Mouse (Mus musculus) neural tube, embryonic 12.5 days (tissue): ENCODE measurements around the gene Tap2. TPM values are rescaled to one million over a fixed set of nuclear protein-coding genes. Genes with fewer than 3 reads are reported as not detected.

Experiments
- ATAC-seq: fragments of 200-750 bp; cut with Nextera tagmentation; 2 replicates; pipeline ENCODE4 v1.8.0; 2017; ENCODE audit warnings: low read depth, mild to moderate bottlenecking, moderate TSS enrichment, moderate library complexity; ENCODE audit not compliant: low FRiP score
- H3K27ac ChIP-seq: fragments of 300-500 bp; sonication (generic); 2 replicates; pipeline ENCODE4 v1.5.1; 2016
- H3K27me3 ChIP-seq: fragments of 300-500 bp; sonication (generic); replicated peaks from 2 replicates; pipeline ENCODE4 v1.6.1; 2016; ENCODE audit warnings: mild to moderate bottlenecking
- H3K36me3 ChIP-seq: fragments of 300-500 bp; sonication (generic); 2 replicates; pipeline ENCODE4 v1.6.1; 2016; ENCODE audit warnings: mild to moderate bottlenecking
- H3K4me1 ChIP-seq: fragments of 300-500 bp; sonication (generic); 2 replicates; pipeline ENCODE4 v1.6.1; 2016
- H3K4me2 ChIP-seq: fragments of 300-500 bp; sonication (generic); replicated peaks from 2 replicates; pipeline ENCODE4 v1.6.1; 2016; ENCODE audit warnings: mild to moderate bottlenecking
- H3K4me3 ChIP-seq: fragments of 300-500 bp; sonication (generic); 2 replicates; pipeline ENCODE4 v1.5.1; 2016
- H3K9ac ChIP-seq: fragments of 300-500 bp; sonication (generic); 2 replicates; pipeline ENCODE4 v1.6.1; 2016; ENCODE audit warnings: mild to moderate bottlenecking
- H3K9me3 ChIP-seq: fragments of 300-500 bp; sonication (generic); 2 replicates; pipeline ENCODE4 v1.6.1; 2016; ENCODE audit warnings: mild to moderate bottlenecking
- WGBS: fragments of 180-500 bp; shearing (Covaris S2); methylation state at CpG from one replicate; pipeline ENCODE4 v1.1.7; 2016; 5-methylcytosine and 5-hydroxymethylcytosine counted together
- polyA plus RNA-seq: library from polyadenylated mRNA; unstranded; fragments of >200 nt; fragmentation: Nextera tagmentation; extraction: Ambion mirVana; gene quantifications from 2 replicates; pipeline ENCODE4 v1.2.1, GENCODE M21; 2016

Gene Tap2
- 0.89 and 1.7 TPM in 2 replicates for polyA plus RNA-seq

DNA sequence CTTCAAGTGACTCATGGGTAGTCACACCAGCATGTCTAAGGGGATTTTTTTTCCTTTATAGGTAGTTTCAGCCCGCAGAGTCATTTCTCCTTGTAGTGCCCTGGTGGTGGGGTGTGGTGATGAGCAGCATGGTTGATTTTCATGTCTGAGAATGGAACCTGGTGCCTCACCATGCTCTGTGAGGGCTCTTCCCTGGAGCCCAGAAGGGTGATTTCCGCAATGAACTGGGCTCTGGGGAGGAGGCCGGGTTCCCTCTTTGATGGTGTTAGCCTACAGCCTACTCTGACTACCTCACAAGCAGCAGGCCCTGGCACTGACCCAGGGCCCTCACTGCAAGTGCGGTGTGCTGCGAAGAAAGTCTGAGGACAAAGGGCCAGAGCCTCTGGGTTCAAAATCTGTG lies at the start of gene Tap2:
Tap2 (plus strand) TSS at position 84 of the 400 bp plus-strand sequence.
- ATAC-seq = no peak
- H3K9me3 ChIP-seq = no peaks in the 10 kb centered on the region
- WGBS = 57% methylated on average over 5 of the region's 5 CpGs
- H3K36me3 ChIP-seq = no peaks in the 10 kb centered on the region
- H3K9ac ChIP-seq = peak within 1 kb of the TSS; percentile 58
- peaks cover 10% of the 10 kb centered on the region; the same call in 1 of the 2 replicates for H3K4me1 ChIP-seq
- no peak within 1 kb of the TSS for H3K27ac ChIP-seq
- H3K27me3 ChIP-seq = peaks cover 54% of the 10 kb centered on the region
- H3K4me2 ChIP-seq = peak within 1 kb of the TSS; percentile 95
- peak within 1 kb of the TSS; percentile 59 for H3K4me3 ChIP-seq

- H3K27ac ChIP-seq = no peak overlapping the region
- H3K9ac ChIP-seq = no peak overlapping the region
- H3K4me1 ChIP-seq = no peaks in the 10 kb centered on the region
- 59% methylated on average over 5 of the region's 5 CpGs for WGBS
- ATAC-seq = no peak
- no peaks in the 10 kb centered on the region for H3K27me3 ChIP-seq
- H3K9me3 ChIP-seq = no peaks in the 10 kb centered on the region
- no peaks in the 10 kb centered on the region for H3K36me3 ChIP-seq
- H3K4me3 ChIP-seq = no peak overlapping the region
- H3K4me2 ChIP-seq = no peak overlapping the region
Observed at GRCm38 (mm10) chr17:34155534-34155933, 47.8 kb upstream of the Tap2 start.

- Histone ChIP-seq H3K27ac (no peak overlapping the region), H3K4me3 (no peak overlapping the region), H3K4me1 (no peaks in the 10 kb centered on the region), H3K27me3 (no peaks in the 10 kb centered on the region; the same call in 1 of the 2 replicates), H3K9ac (no peak overlapping the region), H3K36me3 (no peaks in the 10 kb centered on the region), H3K9me3 (no peaks in the 10 kb centered on the region), H3K4me2 (no peak overlapping the region)
- WGBS = 53% methylated on average over 9 of the region's 9 CpGs
- ATAC-seq = no peak
Observed at GRCm38 (mm10) chr17:34164202-34164895, 39.0 kb upstream of the Tap2 start.

GRCm38 (mm10) chr17:34165033-34165730 lies 38.1 kb upstream of the Tap2 start:
- no peak overlapping the region for H3K4me3 ChIP-seq
- no peak for ATAC-seq
- no peaks in the 10 kb centered on the region for H3K36me3 ChIP-seq
- H3K4me2 ChIP-seq = no peak overlapping the region
- H3K9me3 ChIP-seq = no peaks in the 10 kb centered on the region
- H3K4me1 ChIP-seq = no peaks in the 10 kb centered on the region
- no peaks in the 10 kb centered on the region; the same call in 1 of the 2 replicates for H3K27me3 ChIP-seq
- H3K9ac ChIP-seq = no peak overlapping the region
- WGBS = 81% methylated on average over 6 of the region's 6 CpGs
- no peak overlapping the region for H3K27ac ChIP-seq

DNA sequence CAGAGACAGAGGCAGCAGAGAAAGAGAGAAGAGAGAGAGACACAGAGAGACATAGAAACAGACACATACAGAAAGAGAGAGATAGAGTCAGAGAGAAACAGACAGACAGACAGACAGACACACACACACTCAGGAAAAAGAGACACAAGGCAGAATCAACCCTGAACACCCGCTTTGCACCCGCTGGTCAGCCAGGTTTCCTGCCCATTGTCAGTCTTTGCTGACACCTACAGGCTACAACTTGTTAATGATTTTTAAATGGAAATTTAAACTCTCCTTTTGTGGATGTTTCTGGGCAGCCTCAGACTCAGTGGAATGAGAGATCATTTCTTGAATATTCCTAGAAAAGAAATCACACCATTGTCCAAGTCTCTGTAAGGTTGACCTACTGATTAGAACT lies 34.0 kb upstream of the Tap2 start:
- no peak overlapping the region for H3K4me3 ChIP-seq
- no peak overlapping the region for H3K4me2 ChIP-seq
- H3K27me3 ChIP-seq = no peaks in the 10 kb centered on the region; the same call in 1 of the 2 replicates
- H3K9me3 ChIP-seq = no peaks in the 10 kb centered on the region
- H3K4me1 ChIP-seq = no peaks in the 10 kb centered on the region
- no peak for ATAC-seq
- no peak overlapping the region for H3K9ac ChIP-seq
- H3K27ac ChIP-seq = no peak overlapping the region
- H3K36me3 ChIP-seq = no peaks in the 10 kb centered on the region
- WGBS = 2% methylated on average over 2 of the region's 2 CpGs

DNA sequence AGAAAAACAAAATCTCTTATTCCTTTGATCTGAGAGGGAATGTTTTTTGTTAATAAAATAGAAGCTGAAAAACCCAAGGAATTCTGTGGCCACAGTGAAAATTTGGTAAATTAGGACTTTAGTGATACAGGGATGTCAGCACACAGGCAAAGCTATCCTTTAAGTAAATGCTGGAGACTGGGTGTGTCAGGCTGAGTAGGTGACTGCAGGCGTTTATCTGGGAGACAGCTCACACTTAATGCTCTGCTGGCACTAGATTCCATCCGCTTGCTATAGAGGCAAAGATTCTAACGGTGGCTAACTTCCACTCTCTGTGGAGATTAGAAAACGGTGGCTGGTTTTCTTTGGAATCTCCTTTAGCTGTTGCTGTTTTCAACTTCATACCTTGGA lies 32.8 kb upstream of the Tap2 start:
- Histone ChIP-seq H3K9me3 (no peaks in the 10 kb centered on the region), H3K27ac (no peak overlapping the region), H3K36me3 (no peaks in the 10 kb centered on the region), H3K4me3 (no peak overlapping the region), H3K4me1 (no peaks in the 10 kb centered on the region), H3K27me3 (no peaks in the 10 kb centered on the region), H3K9ac (no peak overlapping the region), H3K4me2 (no peak overlapping the region)
- WGBS = 34% methylated on average over 4 of the region's 4 CpGs
- no peak for ATAC-seq

DNA sequence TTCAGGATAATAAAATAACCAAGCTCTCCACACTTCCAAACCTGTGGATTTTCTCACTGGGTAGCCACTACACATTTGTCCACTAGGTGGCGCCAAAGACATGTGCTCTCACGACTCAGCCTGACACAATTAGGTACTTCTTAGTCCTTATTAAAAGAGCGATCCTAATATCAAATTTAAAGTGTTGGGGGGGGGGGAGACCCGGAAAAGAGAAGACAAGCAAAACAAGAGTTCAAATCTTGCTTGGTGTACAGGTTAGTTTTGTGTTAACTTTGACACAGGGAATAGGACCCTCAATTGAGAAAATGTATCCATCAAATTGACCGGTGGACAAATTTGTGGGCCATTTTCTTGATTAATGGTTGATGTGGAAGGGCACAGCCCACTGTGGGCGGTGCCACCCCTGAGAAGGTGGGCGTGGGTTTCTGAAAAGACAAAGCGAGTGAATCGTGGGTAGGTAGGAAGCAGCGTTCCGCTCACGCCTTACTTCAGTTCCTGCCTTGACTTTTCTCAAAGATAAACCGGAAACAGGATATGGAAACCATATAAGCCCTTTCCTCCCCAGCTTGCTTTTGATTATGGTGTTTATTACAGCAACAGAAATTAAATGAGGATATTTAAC lies 32.3 kb upstream of the Tap2 start:
- Histone ChIP-seq H3K27ac (no peak overlapping the region), H3K9me3 (no peaks in the 10 kb centered on the region), H3K4me2 (no peak overlapping the region), H3K4me3 (no peak overlapping the region), H3K36me3 (no peaks in the 10 kb centered on the region), H3K4me1 (no peaks in the 10 kb centered on the region), H3K27me3 (no peaks in the 10 kb centered on the region), H3K9ac (no peak overlapping the region)
- 44% methylated on average over 13 of the region's 13 CpGs for WGBS
- no peak for ATAC-seq

DNA sequence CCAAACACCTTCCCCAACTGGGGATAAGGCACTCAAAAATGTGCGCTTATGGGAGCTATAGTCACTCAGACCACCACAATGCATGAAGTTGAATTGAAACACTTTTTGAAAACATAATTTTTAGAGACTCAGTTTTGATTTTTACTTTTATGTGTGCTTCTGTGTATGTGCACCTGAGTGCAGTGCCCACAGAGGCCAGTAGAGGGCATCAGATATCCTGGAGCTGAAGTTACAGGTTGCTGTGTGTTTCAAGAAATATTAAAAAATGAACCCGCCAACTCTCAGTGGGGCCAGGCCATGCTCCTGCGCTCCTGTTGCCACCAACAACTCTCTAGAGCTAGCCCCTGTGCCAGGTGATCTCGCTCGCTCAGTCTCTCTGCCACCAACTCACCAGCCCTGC lies 30.8 kb upstream of the Tap2 start:
- no peak overlapping the region for H3K4me2 ChIP-seq
- no peak overlapping the region for H3K9ac ChIP-seq
- H3K4me3 ChIP-seq = no peak overlapping the region
- ATAC-seq = no peak
- H3K36me3 ChIP-seq = no peaks in the 10 kb centered on the region
- no peaks in the 10 kb centered on the region for H3K27me3 ChIP-seq
- H3K9me3 ChIP-seq = peaks cover 7% of the 10 kb centered on the region; the same call in 1 of the 2 replicates
- WGBS = 94% methylated on average over 5 of the region's 5 CpGs
- no peaks in the 10 kb centered on the region for H3K4me1 ChIP-seq
- no peak overlapping the region for H3K27ac ChIP-seq

- Histone ChIP-seq H3K27ac (no peak overlapping the region), H3K4me3 (no peak overlapping the region), H3K9me3 (peaks cover 7% of the 10 kb centered on the region; the same call in 1 of the 2 replicates), H3K9ac (no peak overlapping the region), H3K27me3 (no peaks in the 10 kb centered on the region), H3K4me1 (no peaks in the 10 kb centered on the region), H3K36me3 (no peaks in the 10 kb centered on the region), H3K4me2 (no peak overlapping the region)
- ATAC-seq = no peak
- WGBS = 73% methylated on average over 1 of the region's 1 CpGs
Observed at GRCm38 (mm10) chr17:34174075-34174474, 29.3 kb upstream of the Tap2 start.

GRCm38 (mm10) chr17:34177179-34177578 lies 26.1 kb upstream of the Tap2 start:
- Histone ChIP-seq H3K9ac (no peak overlapping the region), H3K27ac (no peak overlapping the region), H3K27me3 (no peaks in the 10 kb centered on the region), H3K9me3 (peaks cover 7% of the 10 kb centered on the region; the same call in 1 of the 2 replicates), H3K4me3 (no peak overlapping the region), H3K4me1 (no peaks in the 10 kb centered on the region), H3K36me3 (no peaks in the 10 kb centered on the region), H3K4me2 (no peak overlapping the region)
- 71% methylated on average over 4 of the region's 4 CpGs for WGBS
- no peak for ATAC-seq

GRCm38 (mm10) chr17:34179019-34179418 lies 24.3 kb upstream of the Tap2 start:
- no peaks in the 10 kb centered on the region for H3K4me1 ChIP-seq
- H3K27me3 ChIP-seq = peaks cover 4% of the 10 kb centered on the region
- H3K4me3 ChIP-seq = no peak overlapping the region
- no peak overlapping the region for H3K9ac ChIP-seq
- ATAC-seq = no peak
- no peak overlapping the region for H3K4me2 ChIP-seq
- no peak overlapping the region for H3K27ac ChIP-seq
- peaks cover 7% of the 10 kb centered on the region; the same call in 1 of the 2 replicates for H3K9me3 ChIP-seq
- no peaks in the 10 kb centered on the region for H3K36me3 ChIP-seq
- WGBS = 71% methylated on average over 6 of the region's 6 CpGs
